Mouse (Mus musculus) olfactory bulb, adult 2 months (tissue): ENCODE results near the gene Dnah17. TPM values are rescaled to one million over a fixed set of nuclear protein-coding genes. Genes with fewer than 3 reads are reported as not detected.

Experiments
- H3K27ac ChIP-seq: fragments of 200-500 bp; 2 replicates; pipeline ENCODE4 v1.5.1; 2012; ENCODE audit warnings: low read depth, low read length; ENCODE audit not compliant: insufficient read depth
- H3K4me1 ChIP-seq: fragments of 200-500 bp; 2 replicates; pipeline ENCODE4 v1.6.1; 2012; ENCODE audit warnings: low read length; ENCODE audit not compliant: control insufficient read depth, insufficient read depth
- H3K4me3 ChIP-seq: fragments of 200-500 bp; 2 replicates; pipeline ENCODE4 v1.5.1; 2012; ENCODE audit warnings: mild to moderate bottlenecking, low read depth, low read length, moderate library complexity; ENCODE audit not compliant: insufficient read depth
- CTCF ChIP-seq: fragments of 200-500 bp; IDR thresholded peaks from 2 replicates; pipeline ENCODE4 v1.5.1; 2012; ENCODE audit warnings: low read depth, mild to moderate bottlenecking, low read length, moderate library complexity; ENCODE audit not compliant: insufficient read depth
- POLR2A ChIP-seq: fragments of 200-500 bp; IDR thresholded peaks from 2 replicates; pipeline ENCODE4 v1.6.1; 2012; ENCODE audit warnings: mild to moderate bottlenecking, low read depth, low read length, moderate library complexity; ENCODE audit not compliant: insufficient read depth
- WGBS: fragments of 180-500 bp; shearing (Covaris S2); methylation state at CpG from one replicate; pipeline ENCODE4 v1.1.7; 2018; 5-methylcytosine and 5-hydroxymethylcytosine counted together
- polyA plus RNA-seq: library from polyadenylated mRNA; stranded (reverse); fragments of >200 nt; gene quantifications from 2 replicates; pipeline ENCODE4 v1.2.4, GENCODE M21; 2012; ENCODE audit warnings: low replicate concordance; ENCODE audit not compliant: missing spikeins, insufficient read depth, insufficient read length

Dnah17 gene
- polyA plus RNA-seq = not detected in 2 replicates

- Histone ChIP-seq H3K27ac (no peak within 1 kb of the TSS), H3K4me3 (no peak within 1 kb of the TSS), H3K4me1 (peaks cover 32% of the 10 kb centered on the region)
- 93% methylated on average over 7 of the region's 7 CpGs for WGBS
- TF ChIP-seq CTCF = no peak
- TF ChIP-seq POLR2A = no peak
These were observed at the start of gene Dnah17 for GRCm38 (mm10) chr11:118130534-118130933. Gene Dnah17 (minus strand): TSS chr11:118130634.

- TF ChIP-seq POLR2A (no peak), CTCF (no peak)
- WGBS = 80% methylated on average over 7 of the region's 7 CpGs
- H3K27ac ChIP-seq = no peak overlapping the region
- H3K4me1 ChIP-seq = peaks cover 13% of the 10 kb centered on the region
- H3K4me3 ChIP-seq = no peak overlapping the region
These were observed 49.8 kb upstream of the Dnah17 start for GRCm38 (mm10) chr11:118180199-118180598.

DNA sequence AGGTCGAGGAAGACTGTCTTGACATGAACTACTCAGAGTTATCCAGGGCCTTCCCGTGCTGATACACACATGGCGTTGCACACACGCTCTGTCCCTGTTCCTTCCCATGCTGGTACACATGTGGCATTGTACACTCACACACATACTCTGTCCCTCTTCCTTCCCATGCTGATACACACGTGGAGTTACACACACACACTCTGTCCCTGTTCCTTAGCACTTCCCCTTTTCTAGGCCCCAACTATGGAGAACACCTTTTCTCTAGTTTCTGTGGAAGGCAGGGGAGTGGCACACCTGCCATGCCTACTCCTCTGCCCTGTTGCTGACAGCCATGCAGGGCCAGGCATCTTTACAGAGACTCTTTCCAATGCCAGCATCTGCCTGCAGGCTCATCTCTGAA lies 47.8 kb upstream of the Dnah17 start:
- 92% methylated on average over 5 of the region's 5 CpGs for WGBS
- no peak overlapping the region for H3K27ac ChIP-seq
- TF ChIP-seq POLR2A (no peak), CTCF (no peak)
- H3K4me3 ChIP-seq = no peak overlapping the region
- peaks cover 10% of the 10 kb centered on the region for H3K4me1 ChIP-seq

DNA sequence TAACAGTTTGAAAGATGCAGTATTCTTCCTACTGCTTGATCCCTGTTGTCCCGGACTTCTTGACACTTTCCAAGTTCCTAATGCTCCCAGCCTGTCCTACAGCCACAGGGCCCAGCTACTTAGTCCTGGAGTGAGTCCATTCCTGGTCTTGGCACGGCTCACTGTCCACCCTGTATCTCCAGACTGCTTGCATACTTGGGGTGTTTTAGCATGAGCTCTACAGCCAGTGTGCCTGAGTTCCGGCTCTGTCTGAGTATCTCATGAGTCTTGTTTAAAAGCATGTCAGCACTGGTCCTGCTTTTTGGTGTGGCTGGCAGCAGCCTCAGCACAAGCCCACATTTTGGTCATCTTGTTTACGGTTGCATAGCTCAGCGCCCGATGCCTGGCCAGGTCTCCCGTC lies 44.3 kb upstream of the Dnah17 start:
- 66% methylated on average over 7 of the region's 7 CpGs for WGBS
- peaks cover 4% of the 10 kb centered on the region; the same call in 1 of the 2 replicates for H3K4me1 ChIP-seq
- no peak for TF ChIP-seq CTCF
- no peak for TF ChIP-seq POLR2A
- H3K27ac ChIP-seq = no peak overlapping the region
- no peak overlapping the region for H3K4me3 ChIP-seq

- H3K27ac ChIP-seq = no peak overlapping the region
These were observed 42.3 kb upstream of the Dnah17 start for GRCm38 (mm10) chr11:118172768-118173167.

GRCm38 (mm10) chr11:118170333-118170732 lies 39.9 kb upstream of the Dnah17 start:
- Histone ChIP-seq H3K4me1 (peaks cover 19% of the 10 kb centered on the region), H3K27ac (no peak overlapping the region), H3K4me3 (no peak overlapping the region)
- 78% methylated on average over 5 of the region's 5 CpGs for WGBS
- TF ChIP-seq POLR2A = no peak
- TF ChIP-seq CTCF = no peak

More at GRCm38 (mm10) chr11:118172768-118173167, 42.3 kb upstream of the Dnah17 start:
- Histone ChIP-seq H3K4me1 (peaks cover 4% of the 10 kb centered on the region; the same call in 1 of the 2 replicates), H3K4me3 (no peak overlapping the region)
- 75% methylated on average over 5 of the region's 5 CpGs for WGBS
- TF ChIP-seq POLR2A = no peak
- no peak for TF ChIP-seq CTCF

GRCm38 (mm10) chr11:118168714-118169113 lies 38.3 kb upstream of the Dnah17 start:
- H3K4me1 ChIP-seq = peaks cover 30% of the 10 kb centered on the region
- H3K4me3 ChIP-seq = no peak overlapping the region
- whole genome bisulfite sequencing = 75% methylated on average over 9 of the region's 9 CpGs
- no peak overlapping the region for H3K27ac ChIP-seq
- TF ChIP-seq POLR2A (no peak), CTCF (no peak)

GRCm38 (mm10) chr11:118166626-118167025 lies 36.2 kb upstream of the Dnah17 start:
- Histone ChIP-seq H3K4me1 (peaks cover 32% of the 10 kb centered on the region), H3K27ac (peak overlapping the region; percentile 53; the same call in 1 of the 2 replicates), H3K4me3 (no peak overlapping the region)
- TF ChIP-seq CTCF (no peak), POLR2A (no peak)
- 94% methylated on average over 5 of the region's 5 CpGs for WGBS

DNA sequence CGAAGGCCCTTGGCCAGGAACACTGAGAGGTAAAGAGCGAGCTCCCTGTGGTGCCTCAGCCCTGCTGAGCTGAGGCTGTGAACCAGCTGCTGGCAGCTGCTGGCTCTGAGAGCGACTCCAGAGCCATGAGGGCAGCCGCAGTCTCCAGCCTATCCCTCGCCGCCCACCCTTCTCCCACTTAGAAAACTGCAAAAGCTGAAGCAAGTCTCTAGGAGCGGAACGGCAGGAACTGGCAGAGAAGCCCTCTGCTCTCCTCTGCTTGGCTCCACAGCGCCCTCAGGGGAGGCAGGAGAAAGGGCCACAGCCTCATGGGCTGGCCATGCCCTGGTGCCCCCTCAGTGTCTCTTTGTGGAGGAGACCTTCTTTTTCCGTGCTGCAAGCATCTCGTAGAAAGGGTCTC lies 35.2 kb upstream of the Dnah17 start:
- H3K27ac ChIP-seq = peak overlapping the region; percentile 53

More for the DNA sequence above, 35.2 kb upstream of the Dnah17 start:
- no peak for TF ChIP-seq POLR2A
- peak; percentile 17; the same call in 1 of the 2 replicates for TF ChIP-seq CTCF
- WGBS = 45% methylated on average over 11 of the region's 11 CpGs
- no peak overlapping the region for H3K4me3 ChIP-seq
- peaks cover 28% of the 10 kb centered on the region for H3K4me1 ChIP-seq
